ENCODE assay signal across 25 mouse cellular contexts in the genomic region with DNA sequence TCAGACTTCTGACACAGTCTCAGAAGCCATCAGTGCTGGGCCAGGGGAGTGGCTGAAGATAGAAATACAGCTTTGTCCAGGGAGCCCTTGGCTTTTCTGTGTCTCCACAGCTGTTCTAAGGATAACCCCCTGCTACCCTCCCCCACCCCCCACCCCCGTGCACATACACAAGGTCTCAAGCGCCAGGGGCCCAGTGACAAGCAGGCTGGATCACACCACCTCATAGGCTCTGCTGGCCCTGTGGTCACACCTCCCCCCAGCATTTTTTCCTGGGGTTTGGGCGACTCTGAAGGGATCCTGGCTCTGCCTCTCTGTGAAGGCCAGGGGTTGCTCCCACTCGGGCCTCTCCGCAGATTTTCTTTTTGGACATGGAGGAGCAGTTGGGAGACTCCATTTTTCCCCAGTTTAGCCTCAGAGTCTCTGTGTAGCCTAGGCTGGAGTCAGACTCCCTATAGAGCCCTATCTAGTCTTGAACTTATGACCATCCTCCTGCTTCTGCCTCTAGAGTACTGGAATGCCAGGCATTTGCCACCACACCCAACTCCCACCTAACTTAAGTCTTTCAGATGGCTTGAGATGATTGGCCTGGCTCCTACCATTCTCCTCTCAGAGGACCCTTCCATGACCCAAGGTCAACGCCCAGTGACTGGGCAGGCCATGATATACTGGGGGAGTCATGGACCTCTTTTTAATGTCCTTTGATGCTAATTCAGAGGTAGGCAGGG. TPM values are rescaled to one million over a fixed set of nuclear protein-coding genes. Genes with fewer than 3 reads are reported as not detected.
DNase-seq lines count a peak whose midpoint lies in the region; ATAC-seq and TF ChIP-seq lines count a peak whose summit lies in the region.
"Had no signal": no experiment of that assay in that cellular context is flagged by ENCODE, and none has a peak within 500 bp of the region (broad histone marks: within the 10 kb centered on the region; RNA-seq: fewer than 3 reads in every experiment).

No protein-coding gene starts in this region.

- no peaks in the 10 kb centered on the region for H3K79me2 ChIP-seq in heart, adult 2 months (replicated peaks; ENCODE audit: control insufficient read depth, insufficient read depth, low read length)

- no peak for ATAC-seq in heart, embryonic 13.5 days (ENCODE audit: extremely low read depth, insufficient number of reproducible peaks, low FRiP score, low TSS enrichment)
- ATAC-seq: forebrain, embryonic 13.5 days; forebrain, embryonic 15.5 days; forebrain, postnatal 0 days had no signal

- intact Hi-C loops in heart, adult 2 months (cut with DNase I), result no loop called here
- intact Hi-C loops in heart, postnatal 10 days (cut with DNase I), result no loop called here
- intact Hi-C loops in left cerebral cortex, adult 2 months (cut with DNase I), result no loop called here

- no peak for DNase-seq in heart, adult 2 months
- no peak for DNase-seq in heart, adult 11 months
- DNase-seq in heart, postnatal 10 days, result no peak
- peak; percentile 91 for DNase-seq in ES-CJ7 (ENCODE audit: low read depth, low spot score)
- DNase-seq in ZHBTc4 (ENCODE audit: low read depth, low spot score), result peak; percentile 90
- DNase-seq in adipocyte (ENCODE audit: low spot score), result no peak
- DNase-seq in left cerebral cortex, adult 2 months (ENCODE audit: extremely low spot score in 1 of 2, low spot score in 2 of 2), result no peak
- DNase-seq: adrenal gland, adult 8-10 months; adrenal gland, postnatal 14 days; adrenal gland, postnatal 36 days; cerebellum, adult 11-12 months; cerebellum, adult 2 months; cerebellum, adult 9-10 months; cerebellum, postnatal 10 days; cerebellum, postnatal 25 days; forebrain, postnatal 0 days had no signal

- no peak overlapping the region for H3K4me3 ChIP-seq in heart, adult 2 months
- H3K4me3 ChIP-seq in heart, embryonic 13.5 days, result no peak overlapping the region
- H3K4me3 ChIP-seq in left cerebral cortex, adult 2 months, result no peak overlapping the region
- H3K4me3 ChIP-seq: embryonic facial prominence, embryonic 10.5 days; embryonic facial prominence, embryonic 12.5 days; forebrain, embryonic 13.5 days; forebrain, embryonic 15.5 days had no signal

- no peaks in the 10 kb centered on the region; the same call in 1 of the 2 replicates for H3K4me1 ChIP-seq in heart, adult 2 months (ENCODE audit: control insufficient read depth, insufficient read depth, low read length)
- H3K4me1 ChIP-seq in heart, embryonic 13.5 days, result peaks cover 9% of the 10 kb centered on the region
- H3K4me1 ChIP-seq: embryonic facial prominence, embryonic 12.5 days; forebrain, embryonic 13.5 days; forebrain, embryonic 15.5 days had no signal

- H3K9me3 ChIP-seq in heart, embryonic 13.5 days, result no peaks in the 10 kb centered on the region
- H3K9me3 ChIP-seq: embryonic facial prominence, embryonic 10.5 days; embryonic facial prominence, embryonic 12.5 days; forebrain, embryonic 13.5 days; forebrain, embryonic 15.5 days had no signal

- H3K27ac ChIP-seq in heart, adult 2 months, result peak overlapping the region; percentile 36; the same call in 1 of the 2 replicates
- H3K27ac ChIP-seq in heart, embryonic 13.5 days (replicated peaks), result 0 out of 2 replicates have a peak overlapping the region, but pooled peaks have one; percentile 32
- no peak overlapping the region for H3K27ac ChIP-seq in left cerebral cortex, adult 2 months
- H3K27ac ChIP-seq: embryonic facial prominence, embryonic 10.5 days; embryonic facial prominence, embryonic 12.5 days; forebrain, embryonic 13.5 days; forebrain, embryonic 15.5 days had no signal

- WGBS in heart, adult 2 months, result 74% methylated on average over 6 of the region's 6 CpGs
- WGBS in heart, embryonic 13.5 days, result 65% methylated on average over 6 of the region's 6 CpGs

- H3K9ac ChIP-seq in heart, adult 2 months (ENCODE audit: low read depth, low read length), result no peak overlapping the region
- no peak overlapping the region for H3K9ac ChIP-seq in heart, embryonic 13.5 days
- H3K9ac ChIP-seq: embryonic facial prominence, embryonic 12.5 days; forebrain, embryonic 13.5 days; forebrain, embryonic 15.5 days; forebrain, postnatal 0 days had no signal

- no peak for TF ChIP-seq POLR2A in heart, adult 2 months (IDR thresholded peaks at IDR 0.05; ENCODE audit: insufficient read depth, low read depth, low read length)

- no peak overlapping the region for H3K4me2 ChIP-seq in heart, embryonic 13.5 days
- H3K4me2 ChIP-seq: embryonic facial prominence, embryonic 12.5 days; forebrain, embryonic 13.5 days; forebrain, embryonic 15.5 days had no signal

- TF ChIP-seq CTCF in heart, adult 2 months (IDR thresholded peaks at IDR 0.05), result no peak
- TF ChIP-seq CTCF in left cerebral cortex, adult 2 months (IDR thresholded peaks at IDR 0.05), result no peak

- no peaks in the 10 kb centered on the region for H3K27me3 ChIP-seq in heart, adult 2 months (ENCODE audit: control insufficient read depth, insufficient read depth, low read length)
- peaks cover 20% of the 10 kb centered on the region for H3K27me3 ChIP-seq in heart, embryonic 13.5 days (replicated peaks)
- H3K27me3 ChIP-seq: forebrain, embryonic 13.5 days; forebrain, embryonic 15.5 days had no signal

- TF ChIP-seq EP300 in heart, adult 2 months (IDR thresholded peaks at IDR 0.05; ENCODE audit: insufficient read depth, low read depth, low read length), result no peak

- no peaks in the 10 kb centered on the region for H3K36me3 ChIP-seq in heart, adult 2 months (ENCODE audit: control insufficient read depth, insufficient read depth, low read length)
- no peaks in the 10 kb centered on the region for H3K36me3 ChIP-seq in heart, embryonic 13.5 days
- H3K36me3 ChIP-seq: embryonic facial prominence, embryonic 10.5 days; embryonic facial prominence, embryonic 12.5 days; forebrain, embryonic 15.5 days had no signal

RNA-seq across cellular contexts. Expression of gene Adad2, which starts 7.7 kb away (rescaled TPM):
- total RNA-seq in heart, adult 2 months (2021), result not detected
- polyA plus RNA-seq in heart, adult 2 months (2012; rRNA removed), result not detected in 2 replicates
- not detected in 2 replicates for polyA plus RNA-seq in heart, embryonic 13.5 days (2015; fragmentation: Nextera tagmentation; extraction: Ambion mirVana)
- total RNA-seq in heart, postnatal 10 days (2021), result not detected
- total RNA-seq in left cerebral cortex, adult 2 months (2021), result under 1 TPM; 0.18 to 0.54 TPM
- total RNA-seq: adrenal gland, adult 18-20 months; adrenal gland, adult 8-10 months; adrenal gland, postnatal 14 days; adrenal gland, postnatal 36 days; forebrain, postnatal 0 days; MEL had no signal
- polyA plus RNA-seq: C2C12; forebrain, embryonic 11.5 days; forebrain, embryonic 13.5 days; forebrain, embryonic 15.5 days had no signal

RNA-seq across cellular contexts. Expression of gene Kcng4, which starts 15.2 kb away (rescaled TPM):
- total RNA-seq in heart, adult 2 months (2021), result under 1 TPM; 0.05 to 0.23 TPM
- polyA plus RNA-seq in heart, adult 2 months (2012; rRNA removed), result 0.33 and 0.41 TPM in 2 replicates
- not detected in 2 replicates for polyA plus RNA-seq in heart, embryonic 13.5 days (2015; fragmentation: Nextera tagmentation; extraction: Ambion mirVana)
- under 1 TPM in 1 of 2 experiments, not detected in 1; 0.10 TPM for total RNA-seq in heart, postnatal 10 days (2021)
- total RNA-seq in left cerebral cortex, adult 2 months (2021), result 1 to 10 TPM; 3.4 TPM
- total RNA-seq: MEL had no signal
- polyA plus RNA-seq: C2C12 had no signal

RNA-seq across cellular contexts. Expression of gene Taf1c, which starts 15.3 kb away (rescaled TPM):
- total RNA-seq in heart, adult 2 months (2021), result 1 to 10 TPM; 3.6 to 3.7 TPM
- 6.5 and 8.7 TPM in 2 replicates for polyA plus RNA-seq in heart, adult 2 months (2012; rRNA removed)
- 6.0 and 6.6 TPM in 2 replicates for polyA plus RNA-seq in heart, embryonic 13.5 days (2015; fragmentation: Nextera tagmentation; extraction: Ambion mirVana)
- total RNA-seq in heart, postnatal 10 days (2021), result 1 to 10 TPM; 3.9 to 4.7 TPM
- 10 to 100 TPM; 10.7 to 12.1 TPM for total RNA-seq in left cerebral cortex, adult 2 months (2021)

RNA-seq across cellular contexts. Expression of gene Dnaaf1, which starts 45.2 kb away (rescaled TPM):
- not detected for total RNA-seq in heart, adult 2 months (2021)
- polyA plus RNA-seq in heart, adult 2 months (2012; rRNA removed), result 0.12 and 0.39 TPM in 2 replicates
- polyA plus RNA-seq in heart, embryonic 13.5 days (2015; fragmentation: Nextera tagmentation; extraction: Ambion mirVana), result 0.17 and 0.24 TPM in 2 replicates
- not detected for total RNA-seq in heart, postnatal 10 days (2021)
- under 1 TPM; 0.27 to 0.35 TPM for total RNA-seq in left cerebral cortex, adult 2 months (2021)
- total RNA-seq: adrenal gland, adult 18-20 months; adrenal gland, adult 8-10 months; adrenal gland, postnatal 14 days; forebrain, postnatal 0 days had no signal
- polyA plus RNA-seq: forebrain, embryonic 11.5 days had no signal

RNA-seq across cellular contexts. Expression of gene Hsdl1, which starts 45.3 kb away (rescaled TPM):
- 10 to 100 TPM; 17.6 to 20.4 TPM for total RNA-seq in heart, adult 2 months (2021)
- polyA plus RNA-seq in heart, adult 2 months (2012; rRNA removed), result 11.9 and 15.6 TPM in 2 replicates
- polyA plus RNA-seq in heart, embryonic 13.5 days (2015; fragmentation: Nextera tagmentation; extraction: Ambion mirVana), result 31.3 and 32.4 TPM in 2 replicates
- total RNA-seq in heart, postnatal 10 days (2021), result 10 to 100 TPM; 17.6 to 18.2 TPM
- total RNA-seq in left cerebral cortex, adult 2 months (2021), result 10 to 100 TPM; 42.3 to 43.1 TPM

Comparison
In these comparisons a context has a peak if more than half of its experiments do, and no peak if none do; other contexts are left out.
1. DNase-seq: peak in ES-CJ7 (single experiment) and ZHBTc4 (single experiment); none in heart, adult 2 months (0 of 2), heart, adult 11 months (single experiment), heart, postnatal 10 days (0 of 2), adipocyte (single experiment) and left cerebral cortex, adult 2 months (0 of 2).